Mouse (Mus musculus): ENCODE data around the gene Maff.

Gene Maff

DNA sequence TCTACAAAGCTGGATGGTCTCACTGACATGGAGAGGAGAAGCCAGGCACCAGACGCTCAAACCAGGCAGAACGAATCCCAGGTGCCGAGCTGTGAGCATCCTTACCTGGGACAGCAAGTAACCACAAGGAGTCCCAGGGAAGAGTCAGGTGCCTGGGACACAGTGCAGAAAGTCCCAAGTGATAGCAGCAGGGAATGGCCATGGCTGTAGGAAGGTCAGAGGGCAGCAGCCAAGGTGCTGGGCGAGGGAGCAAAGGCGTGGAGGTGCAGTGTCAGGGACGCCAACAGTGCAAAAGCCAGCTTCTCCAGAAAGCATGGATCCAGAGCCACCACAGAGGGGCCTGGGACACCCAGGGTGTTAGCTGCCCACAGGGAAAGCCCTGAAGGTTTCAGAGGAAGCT lies 46.7 kb downstream of the Maff start:
- DNase-seq (ENCODE audit: low read depth, low spot score): no peak

GRCm38 (mm10) chr15:79394842-79395241 lies 48.4 kb downstream of the Maff start:
- no peak for DNase-seq (ENCODE audit: low read depth, low spot score)

DNA sequence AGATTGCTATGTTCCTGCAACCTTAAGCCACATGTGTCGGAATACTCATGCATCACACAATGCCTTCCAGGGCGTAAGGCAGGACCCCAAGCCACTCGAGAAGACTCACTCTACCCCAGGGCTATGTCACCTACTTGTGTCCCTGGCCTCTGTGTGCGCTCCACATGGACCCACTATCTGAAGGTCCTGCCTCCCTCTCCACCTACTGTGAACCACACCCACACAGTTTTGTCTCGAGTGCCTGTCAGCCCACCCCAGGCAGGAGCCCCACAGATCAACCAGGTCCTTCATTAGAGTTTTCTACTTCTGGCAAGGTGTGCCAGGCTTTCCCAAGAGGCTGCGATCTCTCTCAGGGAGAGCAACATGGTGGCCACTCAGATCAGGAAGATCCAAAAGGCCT lies 48.9 kb downstream of the Maff start:
- DNase-seq (ENCODE audit: low read depth, low spot score): no peak

DNA sequence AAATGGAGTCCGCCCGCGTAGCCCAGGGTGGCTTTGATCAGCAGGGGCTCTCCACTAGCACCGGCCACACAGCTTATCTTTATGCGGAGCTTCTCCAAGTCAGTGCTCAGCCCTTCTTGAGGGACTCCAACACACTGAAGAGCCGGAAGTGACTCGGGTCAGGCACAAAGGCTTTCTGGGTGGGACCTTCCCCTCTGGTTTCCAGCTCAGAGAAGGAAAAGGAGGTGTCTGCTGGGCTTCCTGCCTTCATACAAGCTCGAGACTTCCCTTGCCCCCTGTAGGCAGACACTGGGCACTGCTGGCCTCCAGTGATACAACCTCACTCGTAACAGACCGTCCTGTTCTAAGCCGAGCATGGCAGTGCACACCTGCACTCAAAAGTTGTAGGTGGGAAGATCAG lies 50.3 kb downstream of the Maff start:
- no peak for DNase-seq (ENCODE audit: low read depth, low spot score)

GRCm38 (mm10) chr15:79399231-79400052 lies 53.0 kb downstream of the Maff start:
- no peak for DNase-seq (ENCODE audit: low read depth, low spot score)

GRCm38 (mm10) chr15:79400134-79400974 lies 53.9 kb downstream of the Maff start:
- DNase-seq (ENCODE audit: low read depth, low spot score): no peak

GRCm38 (mm10) chr15:79400975-79401365 lies 54.5 kb downstream of the Maff start:
- no peak for DNase-seq (ENCODE audit: low read depth, low spot score)

GRCm38 (mm10) chr15:79402176-79402575 lies 55.8 kb downstream of the Maff start:
- no peak for DNase-seq (ENCODE audit: low read depth, low spot score)

GRCm38 (mm10) chr15:79402836-79403762 lies 56.7 kb downstream of the Maff start, which contains the start of gene Tmem184b:
Gene Tmem184b (minus strand): TSS chr15:79403569.
- peak; percentile 76 for DNase-seq (ENCODE audit: low read depth, low spot score)

- DNase-seq (ENCODE audit: low read depth, low spot score): no peak
These were observed 57.4 kb downstream of the Maff start for GRCm38 (mm10) chr15:79403763-79404210.

DNA sequence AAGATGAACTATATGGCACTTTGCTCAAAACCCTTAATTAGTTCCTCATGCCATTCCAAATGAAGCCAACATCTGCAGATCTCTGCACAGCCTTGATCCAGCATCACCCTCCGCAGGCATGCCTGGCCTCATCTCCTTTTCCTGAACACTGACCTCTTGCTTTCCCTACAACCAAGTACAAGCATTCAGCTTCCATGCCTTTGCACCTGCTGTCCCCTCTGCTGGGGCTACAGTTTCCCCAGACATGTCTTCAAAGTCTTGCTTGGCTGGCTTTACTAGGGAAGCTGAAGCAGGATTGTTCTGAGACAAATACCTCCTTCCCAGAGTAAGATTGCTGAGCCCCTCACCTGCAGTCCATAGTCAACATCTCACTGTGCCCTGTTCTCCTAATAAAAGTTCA lies 57.9 kb downstream of the Maff start:
- DNase-seq (ENCODE audit: low read depth, low spot score): no peak

- DNase-seq (ENCODE audit: low read depth, low spot score): no peak
These were observed 60.1 kb downstream of the Maff start for GRCm38 (mm10) chr15:79406564-79406963.
